Mouse (Mus musculus) ES-Bruce4 (cell line): ENCODE data around the gene Rpl22. TPM values are rescaled to one million over a fixed set of nuclear protein-coding genes. Genes with fewer than 3 reads are reported as not detected.

Experiments
- H3K27ac ChIP-seq: 2 replicates; pipeline ENCODE4 v1.5.1; 2012; ENCODE audit warnings: low read length, inconsistent platforms; ENCODE audit not compliant: insufficient read depth
- H3K27me3 ChIP-seq: 2 replicates; pipeline ENCODE4 v1.6.1; 2012; ENCODE audit warnings: mild to moderate bottlenecking, low read length, inconsistent platforms; ENCODE audit not compliant: control insufficient read depth, poor library complexity, insufficient read depth, severe bottlenecking
- H3K36me3 ChIP-seq: 2 replicates; pipeline ENCODE4 v1.6.1; 2012; ENCODE audit warnings: inconsistent platforms, mild to moderate bottlenecking, low read length, moderate library complexity; ENCODE audit not compliant: control insufficient read depth, poor library complexity, insufficient read depth, severe bottlenecking
- H3K4me1 ChIP-seq: one replicate; pipeline ENCODE4 v1.8.1; 2011; ENCODE audit warnings: low read length; ENCODE audit not compliant: control insufficient read depth, insufficient read depth
- H3K4me3 ChIP-seq: 2 replicates; pipeline ENCODE4 v1.5.1; 2011; ENCODE audit warnings: low read depth, mild to moderate bottlenecking, low read length
- H3K9ac ChIP-seq: 2 replicates; pipeline ENCODE4 v1.6.1; 2012; ENCODE audit warnings: low read depth, mild to moderate bottlenecking, inconsistent platforms; ENCODE audit not compliant: poor library complexity, severe bottlenecking
- H3K9me3 ChIP-seq: replicated peaks from 2 replicates; pipeline ENCODE4 v1.6.1; 2012; ENCODE audit warnings: mild to moderate bottlenecking, low read length, inconsistent platforms; ENCODE audit not compliant: control insufficient read depth, poor library complexity, insufficient read depth, severe bottlenecking
- CTCF ChIP-seq: IDR thresholded peaks from one replicate; pipeline ENCODE4 v1.8.1; 2011; ENCODE audit warnings: low read depth, low read length
- EP300 ChIP-seq: IDR thresholded peaks from 2 replicates; pipeline ENCODE4 v1.6.1; 2011; ENCODE audit warnings: low read depth, low read length; ENCODE audit not compliant: insufficient read depth
- POLR2A ChIP-seq: IDR thresholded peaks from one replicate; pipeline ENCODE4 v1.8.1; 2011; ENCODE audit warnings: low read length; ENCODE audit not compliant: insufficient read depth
- polyA plus RNA-seq: library from polyadenylated mRNA; stranded (reverse); fragments of >200 nt; gene quantifications from 2 replicates; pipeline ENCODE4 v1.2.4, GENCODE M21; 2011; ENCODE audit warnings: low read depth; ENCODE audit not compliant: missing spikeins, insufficient read depth, insufficient read length

Gene Rpl22
- polyA plus RNA-seq: 1,917 and 1,978 TPM in 2 replicates

DNA sequence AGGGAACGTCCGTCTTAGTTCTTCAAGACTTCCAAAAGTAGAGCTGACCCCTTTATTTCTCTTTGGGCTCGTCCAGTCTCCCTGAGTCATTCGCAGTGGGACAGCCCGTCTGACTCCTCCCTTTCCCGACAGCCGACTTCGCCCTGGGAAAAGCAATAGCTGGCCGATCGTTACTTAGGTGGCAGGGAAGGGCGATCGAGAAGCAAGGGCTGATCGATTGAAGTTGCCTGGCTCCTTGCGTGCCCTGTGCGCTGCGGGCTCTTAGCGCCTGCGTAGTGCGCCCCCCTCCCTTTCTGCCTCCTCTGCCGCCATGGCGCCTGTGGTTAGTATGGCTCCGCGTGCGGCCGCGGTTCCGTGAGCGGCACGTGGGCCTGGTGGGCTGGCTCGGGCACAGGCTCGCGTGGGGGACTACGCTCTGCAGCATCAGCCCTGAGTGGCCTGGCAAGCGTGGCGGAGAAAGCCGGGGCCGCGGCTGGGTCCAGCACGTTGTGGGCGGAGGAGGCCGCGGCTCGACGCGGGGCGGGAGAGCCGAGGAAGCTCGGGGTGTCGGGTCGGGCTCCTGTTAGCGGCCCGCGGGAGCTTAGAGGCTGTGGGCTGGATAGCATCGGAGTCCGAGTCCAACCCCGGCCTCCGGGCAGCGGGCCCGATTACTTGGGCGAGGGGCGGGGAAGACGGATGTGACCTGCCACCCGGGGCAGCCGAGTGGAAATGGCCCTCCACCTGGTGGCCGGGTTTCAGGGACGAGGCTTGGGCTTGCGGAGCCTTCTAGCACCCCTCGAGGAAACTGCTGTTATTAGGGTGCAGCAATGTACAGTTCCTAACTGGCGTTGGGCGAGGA is at the start of gene Rpl22:
Gene Rpl22 (plus strand): TSS at position 169 of the 838 bp plus-strand sequence.
- H3K4me3 ChIP-seq: peak within 1 kb of the TSS; percentile 93
- no peaks in the 10 kb centered on the region for H3K9me3 ChIP-seq
- H3K27ac ChIP-seq: peak within 1 kb of the TSS; percentile 74
- peaks cover 32% of the 10 kb centered on the region for H3K36me3 ChIP-seq
- peaks cover 10% of the 10 kb centered on the region for H3K4me1 ChIP-seq
- no peaks in the 10 kb centered on the region for H3K27me3 ChIP-seq
- peak; percentile 7 for TF ChIP-seq POLR2A
- TF ChIP-seq CTCF: no peak
- TF ChIP-seq EP300: peak; percentile 88
- H3K9ac ChIP-seq: peak within 1 kb of the TSS; percentile 93

DNA sequence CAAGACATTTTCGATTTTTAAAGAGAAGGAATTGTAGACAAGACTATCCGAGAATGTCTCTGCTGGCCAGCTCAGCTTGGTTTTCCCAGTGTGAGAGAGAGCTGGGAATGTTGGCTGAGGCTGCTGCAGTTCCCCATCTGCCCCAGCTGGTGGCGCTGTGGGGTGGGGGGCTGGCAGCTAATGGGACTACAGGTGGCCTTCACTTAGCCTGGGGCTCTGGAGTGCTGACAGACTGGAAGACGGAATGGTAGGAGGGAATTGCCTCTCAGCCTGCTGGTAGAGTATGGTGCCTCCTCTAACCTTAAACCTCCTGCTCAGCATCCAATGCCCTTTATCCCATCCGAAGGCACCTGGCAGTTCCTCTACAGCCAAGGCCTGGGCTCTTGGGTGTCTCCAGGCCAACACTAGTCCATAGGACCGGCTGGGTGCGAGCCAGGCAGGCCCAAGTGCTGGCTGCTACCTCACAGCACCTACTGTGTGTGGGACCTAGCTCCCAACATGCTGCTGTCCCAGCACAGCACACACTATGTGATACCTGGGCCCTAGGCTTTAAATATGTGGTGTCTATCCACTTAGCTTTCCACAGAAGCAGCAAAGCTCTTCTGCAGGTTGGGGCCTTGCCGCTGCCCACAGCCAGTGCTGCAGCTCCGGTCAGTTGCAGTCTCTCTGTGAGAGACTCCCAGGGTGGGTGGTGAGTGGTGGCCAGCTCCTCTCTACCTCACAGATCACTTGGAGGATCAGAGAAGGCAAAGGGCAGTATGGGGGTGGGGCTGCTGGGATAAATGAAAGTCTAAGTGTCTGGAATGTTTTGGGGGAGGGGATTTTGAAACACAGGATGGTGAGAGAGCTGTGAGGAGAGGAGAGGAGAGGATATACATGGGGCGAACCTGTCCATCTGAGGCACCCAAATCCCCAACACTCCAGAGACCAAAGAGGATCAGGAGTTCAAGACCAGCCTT is 48.9 kb upstream of the Rpl22 start:
- Histone ChIP-seq H3K27me3 (no peaks in the 10 kb centered on the region), H3K9me3 (no peaks in the 10 kb centered on the region), H3K9ac (no peak overlapping the region), H3K27ac (no peak overlapping the region), H3K4me1 (peaks cover 4% of the 10 kb centered on the region), H3K36me3 (no peaks in the 10 kb centered on the region), H3K4me3 (no peak overlapping the region)
- TF ChIP-seq CTCF: peak; percentile 97
- TF ChIP-seq EP300: 0 out of 2 replicates have a peak, but pooled peaks have one; percentile 55
- no peak for TF ChIP-seq POLR2A

DNA sequence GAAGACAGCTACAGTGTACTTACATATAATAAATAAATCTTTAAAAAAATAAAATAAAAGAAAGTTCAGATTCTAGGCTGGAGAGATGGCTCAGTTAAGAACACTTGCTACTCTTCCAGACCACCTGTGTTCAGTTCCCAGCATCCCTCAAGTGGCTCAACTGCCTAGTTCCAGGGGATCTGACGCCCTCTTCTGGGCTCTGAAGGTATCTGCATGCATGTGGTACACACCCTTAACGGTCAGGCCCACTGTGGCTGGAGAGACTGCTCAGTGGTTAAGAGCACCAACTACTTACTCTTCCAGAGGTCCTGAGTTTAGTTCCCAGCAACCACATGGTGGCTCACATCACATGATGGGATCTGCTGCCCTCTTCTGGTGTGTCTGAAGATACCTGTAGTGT is 47.6 kb upstream of the Rpl22 start:
- Histone ChIP-seq H3K36me3 (no peaks in the 10 kb centered on the region), H3K4me1 (peaks cover 4% of the 10 kb centered on the region), H3K9ac (no peak overlapping the region), H3K27me3 (0 out of 2 replicates have a peak, but pooled peaks cover 2% of the 10 kb centered on the region), H3K9me3 (no peaks in the 10 kb centered on the region), H3K27ac (no peak overlapping the region), H3K4me3 (no peak overlapping the region)
- TF ChIP-seq POLR2A (no peak), CTCF (peak; percentile 55), EP300 (no peak)

DNA sequence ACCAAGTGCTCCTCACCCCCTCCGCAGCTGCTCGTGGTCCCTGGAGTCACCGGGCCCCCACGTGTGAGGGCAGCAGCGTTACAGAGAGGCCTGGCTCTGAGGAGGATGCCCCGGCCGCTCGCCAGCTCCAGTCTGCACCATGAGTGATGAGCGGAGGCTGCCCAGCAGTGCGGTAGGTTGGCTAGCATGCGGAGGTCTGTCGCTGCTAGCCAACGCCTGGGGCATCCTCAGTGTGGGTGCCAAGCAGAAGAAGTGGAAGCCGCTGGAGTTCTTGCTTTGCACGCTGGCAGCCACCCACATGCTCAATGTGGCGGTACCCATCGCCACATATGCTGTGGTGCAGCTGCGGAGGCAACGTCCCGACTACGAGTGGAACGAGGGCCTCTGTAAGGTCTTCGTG is 46.6 kb upstream of the Rpl22 start:
- no peak for TF ChIP-seq POLR2A
- no peak for TF ChIP-seq EP300
- no peak for TF ChIP-seq CTCF
- H3K4me1 ChIP-seq: peaks cover 4% of the 10 kb centered on the region
- H3K9ac ChIP-seq: no peak overlapping the region
- H3K9me3 ChIP-seq: no peaks in the 10 kb centered on the region
- no peak overlapping the region for H3K4me3 ChIP-seq
- 0 out of 2 replicates have a peak, but pooled peaks cover 2% of the 10 kb centered on the region for H3K27me3 ChIP-seq
- H3K36me3 ChIP-seq: no peaks in the 10 kb centered on the region
- no peak overlapping the region for H3K27ac ChIP-seq

DNA sequence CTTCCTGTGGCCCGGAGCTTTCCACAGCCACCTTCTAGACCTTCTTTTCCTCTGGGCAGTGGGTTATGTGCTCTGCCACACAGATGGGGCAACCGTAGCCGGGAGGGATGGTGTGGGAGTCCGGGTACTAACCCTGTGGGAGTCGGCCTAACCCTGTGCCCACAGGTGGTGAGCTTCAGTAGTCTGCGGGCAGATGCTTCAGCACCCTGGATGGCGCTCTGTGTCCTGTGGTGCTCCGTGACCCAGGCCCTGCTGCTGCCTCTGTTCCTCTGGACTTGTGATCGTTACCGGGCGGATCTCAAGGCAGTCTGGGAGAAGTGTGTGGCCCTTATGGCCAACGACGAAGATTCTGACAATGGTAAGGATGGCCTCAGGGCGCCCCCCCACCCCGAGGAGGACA is 43.9 kb upstream of the Rpl22 start:
- Histone ChIP-seq H3K36me3 (no peaks in the 10 kb centered on the region), H3K4me3 (no peak overlapping the region), H3K9me3 (no peaks in the 10 kb centered on the region)

More for the DNA sequence above, 43.9 kb upstream of the Rpl22 start:
- no peak for TF ChIP-seq POLR2A
- TF ChIP-seq EP300: no peak
- TF ChIP-seq CTCF: no peak
- H3K9ac ChIP-seq: no peak overlapping the region
- 0 out of 2 replicates have a peak, but pooled peaks cover 2% of the 10 kb centered on the region for H3K27me3 ChIP-seq
- peaks cover 2% of the 10 kb centered on the region for H3K4me1 ChIP-seq
- no peak overlapping the region for H3K27ac ChIP-seq
